Mouse (Mus musculus): ENCODE results near the gene Fance. TPM values are rescaled to one million over a fixed set of nuclear protein-coding genes. Genes with fewer than 3 reads are reported as not detected.
A peak's percentile ranks its signal among the peaks of the same experiment; 100 is the strongest.
"Not testable (repeated sequence)": the region's sequence is repeated elsewhere in the genome, so short reads cannot be mapped to it uniquely, and the experiment has no call there.

The Fance gene
- polyA plus RNA-seq, 1 experiment from 2014 or later = 39.5 TPM

DNA sequence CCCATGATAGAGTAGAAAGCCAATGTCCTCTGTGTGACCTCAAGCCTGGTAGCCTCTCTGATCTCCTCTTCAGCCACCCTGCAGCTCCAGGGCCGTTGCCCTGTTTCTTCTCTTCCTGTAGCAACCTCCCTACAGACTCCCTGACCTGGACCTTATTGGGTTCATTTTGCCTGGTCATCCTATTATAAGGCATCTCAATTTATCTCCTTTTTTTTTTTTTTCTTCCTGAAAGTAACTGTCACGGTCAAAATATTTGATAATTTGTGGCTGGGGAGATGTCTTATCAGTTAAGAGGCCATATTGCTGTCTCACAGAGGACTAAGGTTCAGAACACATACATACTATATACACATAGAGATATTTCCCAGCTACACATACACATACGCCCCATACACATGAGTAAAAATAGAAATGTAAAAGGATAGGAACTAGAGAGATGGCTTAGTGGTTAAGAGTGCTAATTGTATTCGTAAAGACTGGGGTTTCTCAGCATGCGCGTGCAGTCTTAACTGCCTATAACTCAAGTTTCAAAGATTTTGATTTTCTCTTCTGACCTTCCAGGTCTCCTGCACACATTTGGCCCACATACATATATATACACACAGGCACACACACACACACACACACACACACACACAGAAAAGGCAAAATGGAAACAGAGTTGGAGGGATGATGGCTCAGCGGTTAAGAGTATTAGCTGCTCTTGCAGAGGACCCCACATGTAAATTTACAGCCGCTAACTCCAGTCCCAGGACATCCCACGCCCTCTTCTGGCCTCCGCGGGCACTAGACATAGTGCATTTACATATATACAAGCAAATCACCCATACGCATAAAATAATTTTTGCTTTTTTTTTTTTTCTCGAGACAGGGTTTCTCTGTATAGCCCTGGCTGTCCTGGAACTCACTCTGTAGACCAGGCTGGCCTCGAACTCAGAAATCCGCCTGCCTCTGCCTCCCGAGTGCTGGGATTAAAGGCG, 797 bp upstream of the Fance start:
- Histone ChIP-seq H3K4me2 (peak overlapping the region; percentile 72), H3K9me3 (no peaks in the 10 kb centered on the region), H3K4me1 (peaks cover 26% of the 10 kb centered on the region), H3K9ac (peak overlapping the region; percentile 32; the same call in 1 of the 2 replicates), H3K27ac (peak overlapping the region; percentile 55), H3K27me3 (no peaks in the 10 kb centered on the region), H3K4me3 (peak overlapping the region; percentile 87), H3K36me3 (peaks cover 20% of the 10 kb centered on the region)
- 22% methylated on average over 17 of the region's 17 CpGs for WGBS
- ATAC-seq (ENCODE audit: insufficient number of reproducible peaks, insufficient read depth, low FRiP score, low TSS enrichment, low read depth) = no peak

DNA sequence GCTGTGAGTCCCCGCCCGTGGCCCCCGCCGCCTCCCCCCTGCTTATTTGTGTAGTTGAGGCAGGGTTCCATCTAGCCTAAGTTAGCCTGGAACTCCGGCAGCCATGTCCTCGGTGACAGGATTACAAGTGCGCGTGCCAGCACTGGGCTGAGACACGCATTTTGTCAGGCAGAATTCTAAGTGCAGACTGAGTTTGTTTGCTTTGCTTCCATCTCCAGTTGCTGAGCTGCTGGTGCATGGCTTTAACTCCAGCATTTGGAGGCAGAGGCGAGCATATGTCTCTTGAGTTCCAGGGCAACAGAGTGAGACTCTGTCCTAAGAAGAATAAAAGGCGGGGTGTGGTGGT, 534 bp downstream of the Fance start:
- peak overlapping the region; percentile 87 for H3K4me3 ChIP-seq
- H3K27me3 ChIP-seq = no peaks in the 10 kb centered on the region
- no peaks in the 10 kb centered on the region for H3K9me3 ChIP-seq
- peak overlapping the region; percentile 72 for H3K4me2 ChIP-seq
- WGBS = 2% methylated on average over 11 of the region's 11 CpGs
- ATAC-seq (ENCODE audit: insufficient number of reproducible peaks, insufficient read depth, low FRiP score, low TSS enrichment, low read depth) = peak; percentile 15; the same call in 1 of the 2 replicates
- peaks cover 20% of the 10 kb centered on the region for H3K4me1 ChIP-seq
- peak overlapping the region; percentile 97 for H3K9ac ChIP-seq
- peaks cover 33% of the 10 kb centered on the region for H3K36me3 ChIP-seq
- peak overlapping the region; percentile 92 for H3K27ac ChIP-seq

DNA sequence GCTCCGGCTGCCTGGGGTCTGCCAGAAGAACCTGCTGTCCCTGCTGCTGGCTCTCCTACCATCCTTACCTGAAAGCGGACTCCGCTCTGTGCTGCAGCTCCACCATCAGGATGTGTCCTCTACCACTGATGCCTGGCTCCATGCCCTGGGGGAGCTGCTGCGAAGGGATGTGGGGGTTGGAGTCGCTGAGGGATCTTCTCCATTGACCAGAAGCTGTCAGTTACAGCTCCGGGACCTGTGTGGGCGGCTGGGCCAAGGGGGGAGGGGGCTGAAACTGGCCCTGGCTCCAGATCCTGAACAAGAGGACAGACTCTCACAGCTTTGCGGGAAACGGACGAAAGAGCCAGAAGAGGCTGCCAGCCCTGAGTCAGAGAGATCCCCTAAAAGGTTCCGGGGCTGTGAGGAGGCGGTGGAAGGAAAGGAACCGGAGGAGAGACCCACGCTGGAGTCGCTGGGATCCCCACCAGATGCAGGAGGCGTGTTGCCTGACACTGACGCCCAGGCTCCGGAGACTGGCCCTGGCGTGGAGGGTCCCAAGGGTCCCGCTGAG, 2.4 kb downstream of the Fance start:
- Histone ChIP-seq H3K36me3 (peaks cover 48% of the 10 kb centered on the region), H3K9ac (peak overlapping the region; percentile 53), H3K27ac (no peak overlapping the region), H3K27me3 (no peaks in the 10 kb centered on the region), H3K4me3 (no peak overlapping the region), H3K4me2 (peak overlapping the region; percentile 29; the same call in 1 of the 2 replicates), H3K4me1 (peaks cover 20% of the 10 kb centered on the region), H3K9me3 (no peaks in the 10 kb centered on the region)
- WGBS = 63% methylated on average over 20 of the region's 20 CpGs
- ATAC-seq (ENCODE audit: insufficient number of reproducible peaks, insufficient read depth, low FRiP score, low TSS enrichment, low read depth) = no peak

DNA sequence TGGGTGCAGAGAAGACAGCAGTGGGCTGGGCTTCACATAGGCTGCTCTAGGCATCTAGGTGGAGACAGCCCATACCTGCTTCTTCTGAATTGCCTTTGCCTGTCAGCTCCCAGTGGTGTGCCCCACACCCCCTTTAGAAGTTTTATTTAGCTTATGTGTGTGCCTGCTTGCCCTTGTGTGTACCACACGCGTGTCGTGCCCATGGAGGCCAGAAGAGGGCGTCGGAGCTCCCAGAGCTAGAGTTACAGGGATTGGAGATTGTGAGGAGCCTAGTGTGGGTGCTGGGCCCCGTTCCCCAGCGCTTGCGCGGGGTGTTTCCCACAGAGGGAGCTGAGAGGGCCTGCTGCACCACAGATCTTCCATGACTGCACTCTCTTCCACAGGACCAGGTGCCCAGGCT, 3.2 kb downstream of the Fance start:
- Histone ChIP-seq H3K4me3 (no peak overlapping the region), H3K9ac (no peak overlapping the region), H3K4me2 (no peak overlapping the region), H3K36me3 (peaks cover 56% of the 10 kb centered on the region), H3K9me3 (no peaks in the 10 kb centered on the region), H3K4me1 (peaks cover 20% of the 10 kb centered on the region), H3K27me3 (no peaks in the 10 kb centered on the region), H3K27ac (no peak overlapping the region)
- no peak for ATAC-seq (ENCODE audit: insufficient number of reproducible peaks, insufficient read depth, low FRiP score, low TSS enrichment, low read depth)
- 89% methylated on average over 9 of the region's 9 CpGs for WGBS

DNA sequence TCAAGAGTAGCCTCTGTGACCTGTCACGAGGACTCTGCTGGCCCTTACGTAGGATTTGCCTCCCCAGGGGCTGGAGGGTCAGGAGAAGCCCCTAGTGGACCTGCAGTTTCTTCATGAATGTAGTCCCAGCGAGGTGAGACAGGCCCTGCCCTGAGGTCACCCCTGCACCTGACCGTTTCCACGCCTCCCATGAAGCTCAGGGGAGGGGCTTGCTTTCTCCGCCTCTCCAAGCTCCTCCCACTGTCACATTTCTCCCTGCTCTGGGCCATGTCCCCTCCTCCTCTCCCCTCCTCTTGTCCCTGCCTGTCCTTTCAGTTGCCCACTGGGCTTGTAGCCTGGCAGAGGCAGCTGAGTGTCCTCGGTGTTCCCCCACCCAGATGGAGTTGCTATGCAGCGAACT, 3.8 kb downstream of the Fance start:
- Histone ChIP-seq H3K27ac (no peak overlapping the region), H3K9ac (no peak overlapping the region), H3K36me3 (peaks cover 61% of the 10 kb centered on the region), H3K4me2 (no peak overlapping the region), H3K4me1 (peaks cover 20% of the 10 kb centered on the region), H3K9me3 (no peaks in the 10 kb centered on the region), H3K27me3 (no peaks in the 10 kb centered on the region), H3K4me3 (no peak overlapping the region)
- WGBS = 64% methylated on average over 8 of the region's 8 CpGs
- ATAC-seq (ENCODE audit: insufficient number of reproducible peaks, insufficient read depth, low FRiP score, low TSS enrichment, low read depth) = no peak

DNA sequence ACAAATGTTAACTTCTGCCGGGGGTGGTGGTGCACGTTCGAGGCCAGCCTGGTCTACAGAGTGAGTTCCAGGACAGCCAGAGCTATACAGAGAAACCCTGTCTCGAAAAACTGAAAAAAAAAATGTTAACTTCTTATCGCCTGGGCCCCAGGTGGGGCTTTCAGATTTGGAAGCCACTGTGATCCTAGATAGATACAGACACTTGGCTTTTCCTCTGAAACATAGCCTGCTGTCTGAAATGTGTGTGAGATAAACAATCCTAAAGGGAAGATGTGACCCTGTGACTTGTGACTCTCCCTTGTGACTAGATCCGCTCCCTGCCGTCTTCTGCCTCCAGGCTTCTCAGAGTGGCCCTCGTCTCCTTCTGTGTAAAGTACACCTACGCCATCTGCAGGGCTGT, 4.4 kb downstream of the Fance start:
- H3K4me3 ChIP-seq = no peak overlapping the region
- peaks cover 20% of the 10 kb centered on the region for H3K4me1 ChIP-seq
- no peak overlapping the region for H3K27ac ChIP-seq
- ATAC-seq (ENCODE audit: insufficient number of reproducible peaks, insufficient read depth, low FRiP score, low TSS enrichment, low read depth) = no peak
- no peaks in the 10 kb centered on the region for H3K27me3 ChIP-seq
- no peak overlapping the region for H3K9ac ChIP-seq
- H3K36me3 ChIP-seq = peaks cover 67% of the 10 kb centered on the region
- 80% methylated on average over 9 of the region's 9 CpGs for WGBS
- H3K4me2 ChIP-seq = no peak overlapping the region
- H3K9me3 ChIP-seq = no peaks in the 10 kb centered on the region

DNA sequence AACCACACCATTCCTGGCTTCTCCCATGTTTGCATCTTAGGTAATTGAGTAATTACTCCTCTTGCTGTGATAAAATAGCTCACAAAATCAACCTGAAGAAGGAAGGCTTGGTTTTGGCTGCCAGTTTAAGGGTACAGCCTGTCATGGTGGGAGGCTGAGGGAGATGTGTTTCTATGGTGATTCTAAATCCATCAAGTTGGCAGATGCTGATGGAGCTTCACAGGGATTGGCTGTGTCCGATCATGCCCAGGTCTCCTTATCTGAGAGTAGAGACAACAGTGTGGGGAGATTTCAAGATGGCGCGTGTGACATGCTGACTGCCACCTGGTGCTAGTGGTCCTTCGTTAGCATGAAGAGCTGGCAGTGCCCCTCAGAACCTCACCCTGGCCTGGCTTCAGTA, 8.4 kb downstream of the Fance start:
- Histone ChIP-seq H3K4me1 (no peaks in the 10 kb centered on the region), H3K27ac (no peak overlapping the region), H3K9ac (no peak overlapping the region), H3K27me3 (no peaks in the 10 kb centered on the region), H3K4me3 (no peak overlapping the region), H3K4me2 (no peak overlapping the region), H3K36me3 (peaks cover 86% of the 10 kb centered on the region), H3K9me3 (peaks cover 5% of the 10 kb centered on the region; the same call in 1 of the 2 replicates)
- 98% methylated on average over 4 of the region's 4 CpGs for WGBS
- no peak for ATAC-seq (ENCODE audit: insufficient number of reproducible peaks, insufficient read depth, low FRiP score, low TSS enrichment, low read depth)

DNA sequence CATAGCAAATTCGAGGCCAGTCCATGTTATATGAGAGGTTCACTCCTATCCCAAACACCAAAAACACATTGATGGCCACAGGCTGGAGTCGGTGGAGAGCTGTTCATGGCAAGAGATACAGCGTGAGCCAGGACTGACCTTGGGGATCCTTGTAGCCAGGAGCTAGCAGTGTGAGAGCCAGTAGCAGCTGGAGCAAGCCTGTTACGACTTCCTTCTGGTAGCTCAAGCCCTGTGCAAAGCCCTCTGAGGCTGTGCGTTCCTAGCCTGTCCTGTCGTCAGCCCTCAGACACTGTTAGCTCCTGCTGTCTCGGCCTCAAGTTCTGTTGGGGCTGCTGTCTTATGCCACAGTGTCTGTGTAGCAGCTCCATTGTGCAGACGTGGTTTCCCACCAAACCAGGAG, 10.5 kb downstream of the Fance start:
- WGBS = 88% methylated on average over 8 of the region's 8 CpGs
- H3K9ac ChIP-seq = no peak overlapping the region
- no peak overlapping the region for H3K4me3 ChIP-seq
- no peaks in the 10 kb centered on the region for H3K27me3 ChIP-seq
- H3K36me3 ChIP-seq = peaks cover 65% of the 10 kb centered on the region
- H3K27ac ChIP-seq = no peak overlapping the region
- H3K4me1 ChIP-seq = peaks cover 8% of the 10 kb centered on the region
- no peak for ATAC-seq (ENCODE audit: insufficient number of reproducible peaks, insufficient read depth, low FRiP score, low TSS enrichment, low read depth)
- peaks cover 5% of the 10 kb centered on the region; the same call in 1 of the 2 replicates for H3K9me3 ChIP-seq
- no peak overlapping the region for H3K4me2 ChIP-seq

DNA sequence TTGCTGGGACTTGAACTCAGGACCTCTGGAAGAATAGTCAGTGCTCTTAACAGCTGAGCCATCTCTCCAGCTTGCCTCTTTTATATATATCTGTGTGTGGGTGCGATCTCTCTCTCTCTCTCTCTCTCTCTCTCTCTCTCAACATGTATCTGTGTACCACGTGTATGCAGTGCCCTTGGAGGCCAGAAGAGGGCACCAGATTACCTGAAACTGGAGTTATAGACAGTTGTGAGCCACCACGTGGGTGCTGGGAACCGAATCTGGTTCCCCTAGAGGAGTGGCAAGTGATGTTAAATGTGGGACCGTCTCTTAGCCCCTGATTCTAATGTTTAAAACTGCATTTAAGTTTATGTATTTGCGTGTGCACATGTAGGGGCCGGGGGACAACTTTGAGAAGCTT, 11.1 kb downstream of the Fance start:
- H3K4me2 ChIP-seq; H3K27ac ChIP-seq; H3K4me1 ChIP-seq; ATAC-seq (ENCODE audit: insufficient number of reproducible peaks, insufficient read depth, low FRiP score, low TSS enrichment, low read depth); H3K27me3 ChIP-seq; H3K4me3 ChIP-seq; H3K9ac ChIP-seq; H3K9me3 ChIP-seq: not testable (repeated sequence)
- WGBS = 94% methylated on average over 7 of the region's 7 CpGs
- peaks cover 64% of the 10 kb centered on the region for H3K36me3 ChIP-seq

DNA sequence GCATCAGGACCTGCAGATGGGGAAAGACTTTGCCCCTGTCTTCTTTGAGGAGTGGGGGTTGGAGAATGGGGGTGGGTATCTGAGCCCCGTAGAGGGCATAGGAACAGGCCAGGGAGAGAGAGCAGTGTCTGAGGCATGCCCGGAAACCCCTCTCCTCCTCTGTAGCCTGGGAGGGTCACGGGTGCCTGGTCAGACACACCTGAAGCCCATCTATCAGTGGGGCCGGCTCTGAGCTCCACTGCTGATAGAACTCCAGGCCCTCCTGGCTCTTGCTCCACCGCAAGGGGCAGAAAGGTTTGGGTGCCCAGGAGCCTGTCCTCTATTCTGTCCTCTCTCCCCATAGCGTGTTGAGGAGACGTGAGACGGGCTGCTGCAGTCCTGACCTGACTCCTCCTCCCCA, 12.4 kb downstream of the Fance start:
- Histone ChIP-seq H3K9ac (no peak overlapping the region), H3K27me3 (no peaks in the 10 kb centered on the region)

DNA sequence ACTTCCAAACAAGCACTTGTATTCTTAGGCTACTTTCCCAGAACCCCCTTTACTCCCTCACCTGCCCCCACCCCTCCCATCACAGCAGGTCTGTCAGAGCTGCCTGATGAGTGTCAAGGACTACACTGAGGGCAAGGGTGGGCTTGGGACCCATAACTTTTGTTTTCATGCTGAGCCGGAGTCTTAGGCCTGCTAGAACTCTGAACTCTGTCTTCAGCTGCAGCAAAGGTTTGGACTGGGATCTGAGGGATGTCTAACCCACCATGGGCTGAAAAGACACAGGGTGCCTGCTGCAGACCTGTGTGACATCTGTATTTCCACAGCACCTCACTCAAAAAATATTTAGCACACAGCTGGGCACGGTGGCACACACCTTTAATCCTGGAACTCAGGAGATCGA, 13.6 kb downstream of the Fance start:
- H3K36me3 ChIP-seq = peaks cover 64% of the 10 kb centered on the region
- H3K4me1 ChIP-seq = peaks cover 21% of the 10 kb centered on the region
- H3K9ac ChIP-seq = peak overlapping the region; percentile 100
- peak overlapping the region; percentile 97; the same call in 1 of the 2 replicates for H3K27ac ChIP-seq
- no peaks in the 10 kb centered on the region for H3K27me3 ChIP-seq
- no peak for ATAC-seq (ENCODE audit: insufficient number of reproducible peaks, insufficient read depth, low FRiP score, low TSS enrichment, low read depth)
- no peak overlapping the region for H3K4me2 ChIP-seq
- 67% methylated on average over 3 of the region's 3 CpGs for WGBS
- peaks cover 5% of the 10 kb centered on the region; the same call in 1 of the 2 replicates for H3K9me3 ChIP-seq
- H3K4me3 ChIP-seq = no peak overlapping the region

More for the DNA sequence above, 12.4 kb downstream of the Fance start:
- no peak overlapping the region for H3K27ac ChIP-seq
- no peak overlapping the region for H3K4me2 ChIP-seq
- ATAC-seq (ENCODE audit: insufficient number of reproducible peaks, insufficient read depth, low FRiP score, low TSS enrichment, low read depth) = no peak
- H3K9me3 ChIP-seq = peaks cover 5% of the 10 kb centered on the region; the same call in 1 of the 2 replicates
- peaks cover 18% of the 10 kb centered on the region for H3K4me1 ChIP-seq
- no peak overlapping the region for H3K4me3 ChIP-seq
- 83% methylated on average over 8 of the region's 8 CpGs for WGBS
- H3K36me3 ChIP-seq = peaks cover 64% of the 10 kb centered on the region

All from embryonic facial prominence, embryonic 13.5 days (tissue).